Mouse (Mus musculus): ENCODE measurements around the gene Inhbb. TPM values are rescaled to one million over a fixed set of nuclear protein-coding genes. Genes with fewer than 3 reads are reported as not detected.

Inhbb gene
- polyA plus RNA-seq, 1 experiment from 2014 or later, result 2.1 TPM

DNA sequence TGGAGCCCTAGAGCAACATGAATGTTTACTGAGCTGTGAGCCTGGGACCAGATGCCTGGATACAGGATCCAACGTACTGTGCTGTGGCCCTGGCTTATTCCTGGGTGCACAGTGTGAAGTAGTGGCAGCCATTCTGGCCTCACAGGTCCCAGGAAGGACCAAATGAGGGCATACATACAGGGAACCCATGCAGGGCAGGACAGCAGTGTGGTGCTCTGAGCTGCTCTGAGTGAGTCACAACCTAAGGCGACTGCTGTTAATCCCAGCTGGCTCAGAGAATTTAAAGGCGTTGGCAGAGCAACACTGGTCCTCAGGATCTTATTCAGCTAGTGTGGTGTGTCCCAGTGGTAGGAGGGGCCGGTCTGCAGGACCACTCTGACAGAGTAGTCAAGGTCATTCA lies 31.4 kb downstream of the Inhbb start:
- Histone ChIP-seq H3K4me2 (replicated peaks) (no peak overlapping the region), H3K4me1 (peaks cover 28% of the 10 kb centered on the region), H3K4me3 (no peak overlapping the region), H3K36me3 (no peaks in the 10 kb centered on the region), H3K27ac (no peak overlapping the region), H3K27me3 (peaks cover 5% of the 10 kb centered on the region), H3K9me3 (replicated peaks) (no peaks in the 10 kb centered on the region), H3K9ac (no peak overlapping the region)
- 60% methylated on average over 4 of the region's 4 CpGs for WGBS
- ATAC-seq (ENCODE audit: low FRiP score), result no peak

DNA sequence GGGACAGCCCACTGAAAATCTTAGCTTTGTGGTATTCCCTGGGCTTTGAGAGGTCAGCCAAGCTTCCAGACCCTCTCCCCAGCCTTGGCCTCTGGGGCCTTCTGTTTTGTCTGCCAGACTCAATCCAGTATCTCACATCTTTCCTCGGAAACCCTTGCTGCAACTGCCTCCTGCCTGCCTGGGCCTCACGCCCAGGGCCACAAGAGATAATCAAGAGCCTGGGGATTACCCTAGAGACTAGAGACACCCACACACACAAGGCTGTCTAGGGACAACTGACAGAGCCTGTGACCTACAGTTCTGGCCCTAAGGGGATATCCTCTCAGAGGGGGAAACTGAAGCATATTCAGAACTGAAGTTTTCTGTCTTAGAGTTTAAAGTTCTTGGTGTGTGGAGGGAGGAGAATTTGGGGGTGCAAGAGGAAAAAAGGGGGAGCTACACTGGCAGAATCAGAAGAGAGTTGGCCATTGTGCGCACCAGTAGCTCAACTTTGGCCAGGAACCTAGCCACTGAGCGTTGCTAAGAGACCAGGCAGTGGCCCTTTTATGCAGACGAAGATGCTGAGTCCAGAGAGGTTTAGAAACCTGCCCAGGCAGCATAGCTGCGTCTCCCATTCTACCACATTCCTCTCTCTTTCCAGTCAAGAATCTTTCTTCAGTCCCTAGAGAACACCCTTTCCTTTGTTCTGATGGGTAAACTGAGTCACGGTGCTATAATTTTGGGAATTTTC lies 32.1 kb downstream of the Inhbb start:
- Histone ChIP-seq H3K9me3 (replicated peaks) (no peaks in the 10 kb centered on the region), H3K27me3 (peaks cover 5% of the 10 kb centered on the region), H3K27ac (no peak overlapping the region), H3K36me3 (no peaks in the 10 kb centered on the region), H3K4me2 (replicated peaks) (no peak overlapping the region), H3K4me3 (no peak overlapping the region), H3K4me1 (peaks cover 28% of the 10 kb centered on the region), H3K9ac (no peak overlapping the region)
- 34% methylated on average over 7 of the region's 7 CpGs for WGBS
- ATAC-seq (ENCODE audit: low FRiP score), result no peak

DNA sequence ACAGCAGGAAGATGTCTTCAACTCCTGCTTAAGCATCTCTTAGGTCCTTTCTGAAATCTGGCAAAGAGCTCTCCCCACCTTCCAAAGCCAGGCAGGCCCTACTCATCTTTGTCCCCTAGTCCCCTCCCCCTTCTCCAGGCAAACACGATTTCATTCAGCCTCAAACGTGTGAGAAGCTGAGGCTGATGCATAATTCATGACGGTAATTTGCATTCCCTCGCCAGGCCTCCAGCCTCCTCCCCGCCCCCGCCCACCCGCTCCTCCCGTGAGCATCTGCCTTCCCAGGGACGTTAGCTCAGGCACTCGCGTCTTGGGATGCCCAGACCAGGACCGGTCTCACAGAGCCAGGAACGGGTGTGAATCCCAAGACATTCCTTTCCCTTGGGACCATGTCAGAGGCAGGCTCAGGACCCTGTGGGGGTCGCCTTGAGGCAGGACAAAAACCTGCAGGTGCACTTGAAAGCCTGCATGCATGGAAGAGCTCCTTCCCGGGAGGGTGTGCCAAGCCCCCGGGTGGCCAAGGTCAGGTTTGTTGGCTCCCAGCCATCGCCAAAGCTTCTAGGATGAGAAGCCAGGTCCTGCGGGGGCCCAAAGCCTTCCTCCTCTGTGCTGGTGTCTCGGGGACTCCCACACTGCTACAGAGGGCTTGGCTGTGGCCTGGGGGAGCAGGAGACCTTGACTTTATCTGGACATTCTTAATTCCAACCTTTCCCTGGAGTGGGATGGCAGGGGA lies 33.2 kb downstream of the Inhbb start:
- Histone ChIP-seq H3K36me3 (no peaks in the 10 kb centered on the region), H3K4me3 (peak overlapping the region; percentile 10), H3K9me3 (replicated peaks) (no peaks in the 10 kb centered on the region), H3K27ac (peak overlapping the region; percentile 73), H3K27me3 (peaks cover 5% of the 10 kb centered on the region), H3K4me1 (peaks cover 31% of the 10 kb centered on the region), H3K9ac (peak overlapping the region; percentile 43), H3K4me2 (replicated peaks) (peak overlapping the region; percentile 49)
- 4% methylated on average over 19 of the region's 19 CpGs for WGBS
- ATAC-seq (ENCODE audit: low FRiP score), result peak; percentile 93

DNA sequence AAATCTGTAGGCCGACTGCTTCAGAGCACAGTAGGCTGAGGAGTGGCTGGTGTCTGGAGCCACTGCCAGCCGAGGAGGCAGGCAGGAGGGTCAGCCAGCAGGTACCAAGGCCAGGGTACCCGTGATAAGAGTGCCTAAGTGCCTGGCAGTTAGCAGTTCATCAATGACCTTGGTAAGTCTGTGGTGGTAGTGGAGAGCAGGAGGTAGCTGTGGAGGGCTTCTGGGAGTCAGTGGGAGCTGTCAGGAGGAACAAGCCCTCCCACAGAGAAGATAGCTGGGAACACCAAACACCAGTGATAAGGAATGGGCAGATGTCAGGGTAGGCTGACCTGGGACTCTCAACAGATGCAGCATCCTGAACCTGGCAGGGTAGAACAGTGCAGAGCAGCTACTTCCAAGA lies 35.7 kb downstream of the Inhbb start:
- H3K9me3 ChIP-seq (replicated peaks), result no peaks in the 10 kb centered on the region
- H3K4me1 ChIP-seq, result peaks cover 29% of the 10 kb centered on the region
- H3K27me3 ChIP-seq, result peaks cover under 1% of the 10 kb centered on the region
- H3K9ac ChIP-seq, result no peak overlapping the region
- no peak overlapping the region for H3K4me3 ChIP-seq
- WGBS, result 89% methylated on average over 3 of the region's 3 CpGs
- H3K27ac ChIP-seq, result no peak overlapping the region
- H3K36me3 ChIP-seq, result no peaks in the 10 kb centered on the region
- no peak overlapping the region for H3K4me2 ChIP-seq (replicated peaks)
- ATAC-seq (ENCODE audit: low FRiP score), result no peak

DNA sequence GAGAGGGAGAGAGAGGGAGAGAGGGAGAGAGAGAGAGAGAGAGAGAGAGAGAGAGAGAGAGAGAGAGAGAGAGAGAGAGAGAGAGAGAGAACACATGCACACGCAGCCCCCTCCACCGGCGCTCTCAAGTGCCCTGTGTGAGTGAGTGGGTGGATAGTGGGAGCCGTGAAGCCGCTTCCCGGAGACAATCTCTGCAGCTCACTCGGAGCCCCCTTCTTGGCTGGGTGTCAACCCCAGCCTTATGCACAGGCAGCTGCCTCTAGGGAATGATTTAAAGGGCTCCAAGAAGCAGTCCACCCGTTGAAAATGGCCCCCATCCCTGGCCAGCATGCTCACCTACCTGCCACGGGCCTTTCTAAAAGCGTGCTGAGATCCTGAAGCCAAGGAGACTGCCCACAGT lies 38.1 kb downstream of the Inhbb start:
- Histone ChIP-seq H3K9me3 (replicated peaks) (no peaks in the 10 kb centered on the region), H3K9ac (no peak overlapping the region), H3K4me2 (replicated peaks) (no peak overlapping the region), H3K4me3 (no peak overlapping the region), H3K36me3 (no peaks in the 10 kb centered on the region), H3K27ac (no peak overlapping the region), H3K27me3 (no peaks in the 10 kb centered on the region), H3K4me1 (peaks cover 6% of the 10 kb centered on the region)
- no peak for ATAC-seq (ENCODE audit: low FRiP score)
- 78% methylated on average over 7 of the region's 10 CpGs for WGBS

DNA sequence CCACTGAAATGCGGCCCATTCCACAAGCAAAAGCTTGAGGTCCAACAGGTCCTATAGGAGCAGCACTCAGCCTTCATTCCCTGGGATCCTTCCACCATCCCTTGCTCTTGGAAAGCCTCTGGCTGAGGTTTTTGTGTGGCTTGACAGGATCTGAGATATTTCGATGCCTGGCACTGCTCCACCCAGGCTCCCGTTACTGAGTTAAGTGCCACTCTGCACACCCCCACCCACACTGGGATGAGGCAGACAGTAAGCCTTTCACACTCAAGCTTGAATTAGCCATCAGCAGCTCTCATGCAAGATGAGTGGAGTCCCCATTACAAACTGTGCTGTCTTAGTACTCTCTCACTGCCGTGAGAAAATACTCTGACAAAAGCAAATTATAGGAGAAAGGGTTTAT lies 41.4 kb downstream of the Inhbb start:
- Histone ChIP-seq H3K4me1 (0 out of 2 replicates have a peak, but pooled peaks cover 3% of the 10 kb centered on the region), H3K36me3 (no peaks in the 10 kb centered on the region), H3K4me3 (no peak overlapping the region), H3K27ac (no peak overlapping the region), H3K9me3 (replicated peaks) (no peaks in the 10 kb centered on the region), H3K4me2 (replicated peaks) (no peak overlapping the region), H3K9ac (no peak overlapping the region), H3K27me3 (0 out of 2 replicates have a peak, but pooled peaks cover 3% of the 10 kb centered on the region)
- 92% methylated on average over 4 of the region's 4 CpGs for WGBS
- no peak for ATAC-seq (ENCODE audit: low FRiP score)

DNA sequence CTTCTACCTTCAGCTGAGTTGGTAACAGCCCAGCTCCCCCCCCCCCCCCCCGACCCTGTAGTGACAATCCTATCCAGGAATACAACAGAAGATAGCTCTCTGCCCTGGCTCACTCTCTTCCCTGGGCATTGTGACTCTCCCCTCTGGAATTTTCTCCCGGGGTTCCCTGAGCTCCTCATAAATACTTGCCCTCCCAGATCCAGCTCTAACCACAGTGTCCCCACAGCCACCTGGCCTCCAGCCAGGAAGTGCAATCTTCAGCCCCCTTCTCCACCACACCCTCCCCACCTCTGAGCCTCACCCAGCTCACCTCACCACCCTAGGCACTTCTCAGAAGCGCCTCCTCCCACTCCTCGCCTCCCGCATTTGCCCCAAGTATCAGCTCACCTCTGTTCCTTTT lies 46.7 kb downstream of the Inhbb start:
- Histone ChIP-seq H3K9me3 (replicated peaks) (no peaks in the 10 kb centered on the region), H3K27ac (no peak overlapping the region), H3K4me2 (replicated peaks) (no peak overlapping the region), H3K9ac (no peak overlapping the region), H3K4me3 (no peak overlapping the region), H3K4me1 (no peaks in the 10 kb centered on the region), H3K36me3 (no peaks in the 10 kb centered on the region), H3K27me3 (0 out of 2 replicates have a peak, but pooled peaks cover 5% of the 10 kb centered on the region)
- ATAC-seq (ENCODE audit: low FRiP score), result no peak
- 64% methylated on average over 5 of the region's 5 CpGs for WGBS

DNA sequence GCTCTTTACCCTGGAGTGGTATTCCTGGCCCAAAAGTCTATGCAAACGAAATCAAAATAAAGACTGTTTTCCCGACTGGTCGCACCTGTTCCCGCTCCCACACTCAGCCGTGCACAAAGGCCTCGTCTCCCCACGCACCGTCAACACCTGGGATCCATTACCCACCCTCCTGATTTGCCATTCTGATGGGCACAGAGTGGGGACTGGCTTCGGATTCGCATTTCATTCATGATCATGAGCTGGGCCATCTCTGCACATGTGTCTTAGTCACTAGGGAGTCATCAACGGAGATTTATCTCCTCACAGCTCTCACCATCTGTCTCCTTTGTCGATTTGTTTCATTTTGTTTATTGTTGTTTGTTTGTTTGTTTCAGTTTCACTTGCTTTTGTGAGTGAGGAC lies 54.5 kb downstream of the Inhbb start:
- no peaks in the 10 kb centered on the region for H3K4me1 ChIP-seq
- H3K36me3 ChIP-seq, result no peaks in the 10 kb centered on the region
- H3K9me3 ChIP-seq (replicated peaks), result peaks cover under 1% of the 10 kb centered on the region; the same call in 1 of the 2 replicates
- H3K9ac ChIP-seq, result no peak overlapping the region
- H3K27ac ChIP-seq, result no peak overlapping the region
- WGBS, result 62% methylated on average over 12 of the region's 12 CpGs
- no peak overlapping the region for H3K4me3 ChIP-seq
- peak; percentile 22; the same call in 1 of the 2 replicates for ATAC-seq (ENCODE audit: low FRiP score)
- H3K4me2 ChIP-seq (replicated peaks), result no peak overlapping the region
- H3K27me3 ChIP-seq, result 0 out of 2 replicates have a peak, but pooled peaks cover 2% of the 10 kb centered on the region

DNA sequence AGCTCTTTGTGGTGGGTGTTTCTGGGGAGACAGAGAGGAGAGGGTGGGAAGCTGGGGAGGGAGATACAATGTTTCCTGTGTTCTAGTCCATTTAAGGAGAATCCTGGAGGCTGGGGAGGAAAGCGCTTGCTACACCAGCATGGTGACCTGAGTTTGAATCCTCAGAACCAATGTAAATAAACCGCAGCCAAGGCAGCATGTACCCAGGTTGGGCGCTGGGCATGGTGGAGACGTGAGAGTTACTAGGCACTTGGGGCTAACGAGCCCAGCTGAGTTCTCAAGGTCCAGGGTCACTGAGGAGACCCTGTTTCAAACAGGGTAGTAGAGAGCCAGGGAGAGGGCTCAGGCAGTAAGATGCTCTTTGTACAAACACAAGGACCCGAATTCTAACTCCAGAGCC lies 55.7 kb downstream of the Inhbb start:
- H3K9me3 ChIP-seq (replicated peaks), result peaks cover 7% of the 10 kb centered on the region; the same call in 1 of the 2 replicates
- no peaks in the 10 kb centered on the region for H3K36me3 ChIP-seq
- H3K27me3 ChIP-seq, result no peaks in the 10 kb centered on the region
- no peak overlapping the region for H3K4me3 ChIP-seq
- no peaks in the 10 kb centered on the region for H3K4me1 ChIP-seq
- no peak for ATAC-seq (ENCODE audit: low FRiP score)
- no peak overlapping the region for H3K4me2 ChIP-seq (replicated peaks)
- no peak overlapping the region for H3K9ac ChIP-seq
- H3K27ac ChIP-seq, result no peak overlapping the region
- WGBS, result 76% methylated on average over 6 of the region's 6 CpGs

Other genes starting within 250 kb of the Inhbb start
- gene Ralb, start 82.5 kb upstream of the Inhbb start, polyA plus RNA-seq (2016; fragmentation: Nextera tagmentation; extraction: Ambion mirVana), result 97.7 and 99.9 TPM in 2 replicates
- 19.9 and 21.9 TPM in 2 replicates for gene Tmem185b, start 103.9 kb upstream of the Inhbb start, polyA plus RNA-seq (2016; fragmentation: Nextera tagmentation; extraction: Ambion mirVana)
- gene Epb41l5, start 226.8 kb upstream of the Inhbb start, polyA plus RNA-seq (2016; fragmentation: Nextera tagmentation; extraction: Ambion mirVana), result 23.1 TPM in 2 replicates

Data from hindbrain, embryonic 12.5 days (tissue).